Mouse (Mus musculus) CH12.LX (cell line): Measurements from ENCODE around the gene Csnk1g2. TPM values are rescaled to one million over a fixed set of nuclear protein-coding genes. Genes with fewer than 3 reads are reported as not detected.
A peak's percentile ranks its signal among the peaks of the same experiment; 100 is the strongest.

Source experiments
- DNase-seq: peaks from one replicate; pipeline ENCODE4 v3.0.0-alpha.2; 2013; ENCODE audit errors: extremely low read depth
- H3K27ac ChIP-seq: 2 replicates; pipeline ENCODE4 v1.5.1; 2012; ENCODE audit warnings: low read depth, mild to moderate bottlenecking, control low read depth, moderate library complexity; ENCODE audit not compliant: insufficient read depth
- H3K27me3 ChIP-seq: replicated peaks from 2 replicates; pipeline ENCODE3; 2012; ENCODE audit warnings: inconsistent platforms
- H3K36me3 ChIP-seq, 2 experiments: replicated peaks in 1 of 2; 2 replicates each; pipeline versions ENCODE3 to v1.6.1; 2012; ENCODE audit warnings: inconsistent platforms in 1 of 2, low read length in 1 of 2, mild to moderate bottlenecking in 1 of 2, mixed read lengths in 1 of 2, moderate library complexity in 1 of 2; ENCODE audit not compliant: control insufficient read depth in 1 of 2, insufficient read depth in 1 of 2
- H3K4me1 ChIP-seq, 2 experiments: 2 replicates each; pipeline ENCODE4 v1.6.1; 2012; ENCODE audit warnings: inconsistent platforms in 1 of 2, moderate library complexity in 1 of 2; ENCODE audit not compliant: insufficient read depth in 2 of 2, control insufficient read depth in 1 of 2
- H3K4me2 ChIP-seq: 2 replicates; pipeline ENCODE4 v1.6.1; 2012; ENCODE audit warnings: low read depth, mild to moderate bottlenecking, control low read depth; ENCODE audit not compliant: poor library complexity, insufficient read depth, severe bottlenecking
- H3K4me3 ChIP-seq, 3 experiments: fragments of 150-350 bp in 1 of 3; sonication (generic) in 1 of 3; replicated peaks in 1 of 3; 2 replicates each; pipeline versions ENCODE3 to v1.5.1; 2011 to 2012; ENCODE audit warnings: low read depth in 2 of 3, low read length in 2 of 3, mild to moderate bottlenecking in 2 of 3, moderate library complexity in 2 of 3, control low read depth in 1 of 3, improper control_type of control experiment in 1 of 3, inconsistent platforms in 1 of 3, mixed read lengths in 1 of 3; ENCODE audit not compliant: poor library complexity in 1 of 3
- H3K79me2 ChIP-seq: replicated peaks from 2 replicates; pipeline ENCODE4 v1.6.1; 2012; ENCODE audit warnings: mild to moderate bottlenecking, moderate library complexity; ENCODE audit not compliant: control insufficient read depth, poor library complexity, insufficient read depth, severe bottlenecking; ENCODE audit errors: extremely low read depth
- H3K9ac ChIP-seq: 2 replicates; pipeline ENCODE4 v1.6.1; 2012; ENCODE audit warnings: low read depth, mild to moderate bottlenecking, control low read depth, moderate library complexity; ENCODE audit not compliant: insufficient read depth
- H3K9me3 ChIP-seq: replicated peaks from 2 replicates; pipeline ENCODE3; 2012; ENCODE audit warnings: low read length, inconsistent platforms, mixed read lengths
- BHLHE40 ChIP-seq: IDR thresholded peaks from 2 replicates; pipeline ENCODE4 v1.6.1; 2011; ENCODE audit warnings: mild to moderate bottlenecking, low read depth, low read length, improper control_type of control experiment
- CHD1 ChIP-seq: IDR thresholded peaks from 2 replicates; pipeline ENCODE4 v1.6.1; 2012; ENCODE audit warnings: low read depth, low read length, improper control_type of control experiment, inconsistent platforms
- CHD2 ChIP-seq: IDR thresholded peaks from 2 replicates; pipeline ENCODE4 v1.6.1; 2011; ENCODE audit warnings: low read length, improper control_type of control experiment
- CTCF ChIP-seq, 2 experiments: IDR thresholded peaks in 1 of 2; conservative IDR thresholded peaks in 1 of 2; 2 replicates each; pipeline ENCODE4 v1.5.1; 2011 to 2012; ENCODE audit warnings: low read depth in 2 of 2, low read length in 2 of 2, improper control_type of control experiment in 1 of 2, inconsistent platforms in 1 of 2, mild to moderate bottlenecking in 1 of 2, moderate library complexity in 1 of 2
- E2F4 ChIP-seq: IDR thresholded peaks from 2 replicates; pipeline ENCODE4 v1.6.1; 2011; ENCODE audit warnings: low read depth, low read length, improper control_type of control experiment; ENCODE audit not compliant: insufficient replicate concordance
- ELF1 ChIP-seq: IDR thresholded peaks from 2 replicates; pipeline ENCODE4 v1.6.1; 2014; ENCODE audit warnings: low read depth, mild to moderate bottlenecking, inconsistent platforms, low read length, improper control_type of control experiment
- EP300 ChIP-seq: IDR thresholded peaks from 2 replicates; pipeline ENCODE4 v1.6.1; 2011; ENCODE audit warnings: low read length, improper control_type of control experiment
- ETS1 ChIP-seq: conservative IDR thresholded peaks from 2 replicates; pipeline ENCODE4 v1.6.1; 2012; ENCODE audit warnings: low read depth, mild to moderate bottlenecking, inconsistent platforms, low read length, improper control_type of control experiment, moderate library complexity
- GABPA ChIP-seq: IDR thresholded peaks from 2 replicates; pipeline ENCODE4 v1.6.1; 2012; ENCODE audit warnings: low read depth, low read length, improper control_type of control experiment, inconsistent platforms; ENCODE audit not compliant: insufficient replicate concordance
- HCFC1 ChIP-seq: IDR thresholded peaks from 2 replicates; pipeline ENCODE4 v1.6.1; 2012; ENCODE audit warnings: low read depth, mild to moderate bottlenecking, inconsistent platforms, low read length, improper control_type of control experiment
- IRF4 ChIP-seq: IDR thresholded peaks from 2 replicates; pipeline ENCODE4 v1.6.1; 2014; ENCODE audit warnings: low read depth, mild to moderate bottlenecking, inconsistent platforms, low read length, improper control_type of control experiment
- JUN ChIP-seq: IDR thresholded peaks from 2 replicates; pipeline ENCODE4 v1.6.1; 2011; ENCODE audit warnings: low read depth, mild to moderate bottlenecking, low read length, improper control_type of control experiment, moderate library complexity; ENCODE audit not compliant: insufficient read depth
- JUND ChIP-seq: conservative IDR thresholded peaks from 2 replicates; pipeline ENCODE4 v1.6.1; 2011; ENCODE audit warnings: low read depth, low read length, improper control_type of control experiment
- KAT2A ChIP-seq: IDR thresholded peaks from 2 replicates; pipeline ENCODE4 v1.6.1; 2012; ENCODE audit warnings: low read length, improper control_type of control experiment, inconsistent platforms; ENCODE audit not compliant: insufficient replicate concordance
- MAFK ChIP-seq: IDR thresholded peaks from 2 replicates; pipeline ENCODE4 v1.6.1; 2011; ENCODE audit warnings: low read length, improper control_type of control experiment; ENCODE audit not compliant: insufficient replicate concordance
- MAX ChIP-seq: IDR thresholded peaks from 2 replicates; pipeline ENCODE4 v1.6.1; 2011; ENCODE audit warnings: low read length, improper control_type of control experiment
- MAZ ChIP-seq: IDR thresholded peaks from 2 replicates; pipeline ENCODE4 v1.6.1; 2012; ENCODE audit warnings: low read depth, mild to moderate bottlenecking, inconsistent platforms, low read length, improper control_type of control experiment, moderate library complexity
- MEF2A ChIP-seq: IDR thresholded peaks from 2 replicates; pipeline ENCODE4 v1.6.1; 2014; ENCODE audit warnings: low read depth, mild to moderate bottlenecking, inconsistent platforms, low read length, improper control_type of control experiment, borderline replicate concordance
- MXI1 ChIP-seq: IDR thresholded peaks from 2 replicates; pipeline ENCODE4 v1.6.1; 2011; ENCODE audit warnings: mild to moderate bottlenecking, low read depth, low read length, improper control_type of control experiment
- MYC ChIP-seq: IDR thresholded peaks from 2 replicates; pipeline ENCODE4 v1.6.1; 2011; ENCODE audit warnings: low read depth, mild to moderate bottlenecking, improper control_type of control experiment, low read length
- NELFE ChIP-seq: IDR thresholded peaks from 2 replicates; pipeline ENCODE4 v1.6.1; 2011; ENCODE audit warnings: low read depth, low read length, improper control_type of control experiment
- NRF1 ChIP-seq: IDR thresholded peaks from 2 replicates; pipeline ENCODE4 v1.6.1; 2014; ENCODE audit warnings: low read depth, mild to moderate bottlenecking, inconsistent platforms, low read length, improper control_type of control experiment, moderate library complexity
- PAX5 ChIP-seq: IDR thresholded peaks from 2 replicates; pipeline ENCODE4 v1.6.1; 2012; ENCODE audit warnings: low read length, inconsistent platforms, mixed read lengths
- POLR2A ChIP-seq: IDR thresholded peaks from 2 replicates; pipeline ENCODE4 v1.6.1; 2011; ENCODE audit warnings: low read depth, mild to moderate bottlenecking, improper control_type of control experiment, low read length
- POLR2AphosphoS2 ChIP-seq: IDR thresholded peaks from 2 replicates; pipeline ENCODE4 v1.6.1; 2011; ENCODE audit warnings: low read depth, low read length, improper control_type of control experiment
- RAD21 ChIP-seq: IDR thresholded peaks from 2 replicates; pipeline ENCODE4 v1.6.1; 2011; ENCODE audit warnings: low read depth, mild to moderate bottlenecking, low read length, improper control_type of control experiment, moderate library complexity
- RCOR1 ChIP-seq: conservative IDR thresholded peaks from 2 replicates; pipeline ENCODE4 v1.6.1; 2012; ENCODE audit warnings: low read depth, mild to moderate bottlenecking, inconsistent platforms, low read length, improper control_type of control experiment
- SIN3A ChIP-seq: IDR thresholded peaks from 2 replicates; pipeline ENCODE4 v1.6.1; 2012; ENCODE audit warnings: low read length, improper control_type of control experiment, inconsistent platforms
- SMC3 ChIP-seq: IDR thresholded peaks from 2 replicates; pipeline ENCODE4 v1.6.1; 2011; ENCODE audit warnings: low read depth, low read length, improper control_type of control experiment
- TBP ChIP-seq: conservative IDR thresholded peaks from 2 replicates; pipeline ENCODE4 v1.6.1; 2011; ENCODE audit warnings: low read depth, low read length, improper control_type of control experiment
- TCF12 ChIP-seq: IDR thresholded peaks from 2 replicates; pipeline ENCODE4 v1.6.1; 2014; ENCODE audit warnings: low read depth, mild to moderate bottlenecking, inconsistent platforms, low read length, improper control_type of control experiment
- UBTF ChIP-seq: IDR thresholded peaks from 2 replicates; pipeline ENCODE4 v1.6.1; 2012; ENCODE audit warnings: low read depth, mild to moderate bottlenecking, inconsistent platforms, low read length, improper control_type of control experiment, moderate library complexity
- USF1 ChIP-seq: IDR thresholded peaks from 2 replicates; pipeline ENCODE4 v1.6.1; 2014; ENCODE audit warnings: low read depth, mild to moderate bottlenecking, inconsistent platforms, low read length, improper control_type of control experiment
- USF2 ChIP-seq: conservative IDR thresholded peaks from 2 replicates; pipeline ENCODE4 v1.6.1; 2011; ENCODE audit warnings: low read depth, low read length, improper control_type of control experiment
- ZC3H11A ChIP-seq: IDR thresholded peaks from 2 replicates; pipeline ENCODE4 v1.6.1; 2012; ENCODE audit warnings: low read depth, mild to moderate bottlenecking, inconsistent platforms, low read length, improper control_type of control experiment
- ZKSCAN1 ChIP-seq: IDR thresholded peaks from 2 replicates; pipeline ENCODE4 v1.6.1; 2012; ENCODE audit warnings: low read depth, inconsistent platforms, low read length, improper control_type of control experiment, borderline replicate concordance
- ZMIZ1 ChIP-seq: IDR thresholded peaks from 2 replicates; pipeline ENCODE4 v1.6.1; 2012; ENCODE audit warnings: low read depth, mild to moderate bottlenecking, inconsistent platforms, low read length, improper control_type of control experiment
- ZNF384 ChIP-seq: IDR thresholded peaks from 2 replicates; pipeline ENCODE4 v1.6.1; 2012; ENCODE audit warnings: low read depth, low read length, improper control_type of control experiment, inconsistent platforms
- dilution Hi-C: fragments of 300-500 bp; cut with MboI; formaldehyde crosslinking; loops from 2 replicates; pipeline ENCODE4 v1.14.3; 2020; ENCODE audit warnings: low sequenced_read_pairs; ENCODE audit not compliant: extremely low pct_unique_long_range_greater_than_20kb, extremely low pct_ligation_motif_present
- in situ Hi-C: fragments of 300-500 bp; cut with MboI; formaldehyde crosslinking; loops from 3 replicates; pipeline ENCODE4 v1.14.3; 2019; ENCODE audit warnings: low sequenced_read_pairs, low pct_ligation_motif_present, low pct_unique_long_range_greater_than_20kb, mixed read lengths
- polyA plus RNA-seq: library from polyadenylated mRNA; unstranded; fragments of >175 nt; gene quantifications from 2 replicates; pipeline ENCODE4 v1.2.1, GENCODE M21; 2012; ENCODE audit warnings: low read depth; ENCODE audit not compliant: insufficient read length
- total RNA-seq, 2 experiments: library from RNA; depleted of rRNA; stranded (reverse); fragments of 300-350 nt in 1 of 2; fragments of >200 nt in 1 of 2; gene quantifications; 2 replicates each; pipeline ENCODE4 v1.2.3; 2012 to 2014

The Csnk1g2 gene
- total and polyA plus RNA-seq, 3 experiments = 44.1 to 59.0 (median 50.1) TPM

DNA sequence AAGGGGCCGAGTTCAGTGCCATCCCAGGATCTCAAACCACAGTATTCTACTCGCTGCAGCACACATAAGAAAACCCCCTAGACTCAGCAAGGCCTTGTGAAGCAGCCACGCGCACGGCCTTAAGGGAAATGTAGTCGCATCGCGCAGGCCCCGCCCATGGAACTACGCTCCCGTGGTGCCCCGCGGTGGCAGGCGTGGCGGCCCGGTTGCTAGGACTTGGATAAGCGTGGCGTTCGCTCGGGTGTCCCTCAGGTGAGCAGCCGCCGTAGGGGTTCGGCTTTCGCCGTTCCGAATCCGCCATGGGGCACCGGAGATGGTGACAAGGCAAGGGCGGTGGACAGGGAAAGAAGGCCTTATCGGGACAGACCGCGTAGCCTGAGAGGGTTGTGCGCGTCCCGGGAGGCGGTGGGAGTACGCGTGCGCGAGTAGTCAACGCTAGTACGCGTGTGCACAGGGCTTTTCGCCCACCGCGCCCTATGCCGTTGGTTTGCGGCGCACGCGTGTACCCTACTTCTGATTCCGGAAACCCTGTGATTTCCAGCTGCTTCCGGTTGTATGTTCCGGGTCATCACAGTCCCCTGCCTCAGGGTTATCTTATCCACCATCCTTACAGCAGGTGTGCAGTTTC lies 19.8 kb upstream of the Csnk1g2 start, which contains the start of the genes Scamp4 and Adat3:
TSS of gene Scamp4 (plus strand) at position 175 of the 628 bp plus-strand sequence.
TSS of gene Adat3 (plus strand) at position 183 of the 628 bp plus-strand sequence.
- dilution Hi-C loops = no loop called here
- H3K79me2 ChIP-seq = peaks cover 35% of the 10 kb centered on the region
- no peaks in the 10 kb centered on the region for H3K27me3 ChIP-seq
- peaks cover 22 to 34% of the 10 kb centered on the region in 2 experiments for H3K36me3 ChIP-seq
- H3K4me2 ChIP-seq = peak within 1 kb of the TSS; percentile 92
- in situ Hi-C loops = no loop called here
- H3K9ac ChIP-seq = peak within 1 kb of the TSS; percentile 95
- peaks cover 15 to 27% of the 10 kb centered on the region in 2 experiments for H3K4me1 ChIP-seq
- H3K9me3 ChIP-seq = no peaks in the 10 kb centered on the region
- H3K4me3 ChIP-seq = peak within 1 kb of the TSS; percentile 60 to 92 (median 89)
- TF ChIP-seq IRF4 (peak; percentile 40; the same call in 1 of the 2 replicates), TCF12 (peak; percentile 81), E2F4 (0 out of 2 replicates have a peak, but pooled peaks have one; percentile 11), UBTF (no peak), BHLHE40 (peak; percentile 82), MAX (peak; percentile 86), CTCF (conservative IDR thresholded peaks at IDR 0.05 in 1 of 2, IDR thresholded peaks at IDR 0.05 in 1 of 2; ENCODE audit: low read depth in 2 of 2, low read length in 2 of 2) (no peak), NELFE (peak; percentile 80), MXI1 (peak; percentile 97), MAFK (0 out of 2 replicates have a peak, but pooled peaks have one; percentile 27), MAZ (0 out of 2 replicates have a peak, but pooled peaks have one; percentile 37), USF2 (no peak), NRF1 (peak; percentile 90), PAX5 (no peak), KAT2A (peak; percentile 83; the same call in 1 of the 2 replicates), SIN3A (peak; percentile 98), JUN (no peak), SMC3 (no peak), POLR2AphosphoS2 (peak; percentile 87; the same call in 1 of the 2 replicates), HCFC1 (peak; percentile 89), CHD1 (no peak), MEF2A (peak; percentile 33), POLR2A (peak; percentile 91), JUND (no peak), CHD2 (peak; percentile 18; the same call in 1 of the 2 replicates), ZMIZ1 (peak; percentile 86), TBP (peak; percentile 72; the same call in 1 of the 2 replicates), RAD21 (no peak), ZKSCAN1 (no peak), MYC (peak; percentile 84; the same call in 1 of the 2 replicates), EP300 (no peak; the same call in 1 of the 2 replicates), GABPA (peak; percentile 19; the same call in 1 of the 2 replicates), ELF1 (peak; percentile 92), RCOR1 (no peak), ETS1 (peak; percentile 83), USF1 (no peak), ZNF384 (no peak), ZC3H11A (no peak)
- DNase-seq = peak; percentile 95
- H3K27ac ChIP-seq = peak within 1 kb of the TSS; percentile 89
